Mouse (Mus musculus) embryo, embryonic 11 days (tissue): ENCODE data around the gene Adck2.

ENCODE experiments used
- DNase-seq: peaks from one replicate; pipeline ENCODE4 v3.0.0-alpha.2; 2015

The Adck2 gene

DNA sequence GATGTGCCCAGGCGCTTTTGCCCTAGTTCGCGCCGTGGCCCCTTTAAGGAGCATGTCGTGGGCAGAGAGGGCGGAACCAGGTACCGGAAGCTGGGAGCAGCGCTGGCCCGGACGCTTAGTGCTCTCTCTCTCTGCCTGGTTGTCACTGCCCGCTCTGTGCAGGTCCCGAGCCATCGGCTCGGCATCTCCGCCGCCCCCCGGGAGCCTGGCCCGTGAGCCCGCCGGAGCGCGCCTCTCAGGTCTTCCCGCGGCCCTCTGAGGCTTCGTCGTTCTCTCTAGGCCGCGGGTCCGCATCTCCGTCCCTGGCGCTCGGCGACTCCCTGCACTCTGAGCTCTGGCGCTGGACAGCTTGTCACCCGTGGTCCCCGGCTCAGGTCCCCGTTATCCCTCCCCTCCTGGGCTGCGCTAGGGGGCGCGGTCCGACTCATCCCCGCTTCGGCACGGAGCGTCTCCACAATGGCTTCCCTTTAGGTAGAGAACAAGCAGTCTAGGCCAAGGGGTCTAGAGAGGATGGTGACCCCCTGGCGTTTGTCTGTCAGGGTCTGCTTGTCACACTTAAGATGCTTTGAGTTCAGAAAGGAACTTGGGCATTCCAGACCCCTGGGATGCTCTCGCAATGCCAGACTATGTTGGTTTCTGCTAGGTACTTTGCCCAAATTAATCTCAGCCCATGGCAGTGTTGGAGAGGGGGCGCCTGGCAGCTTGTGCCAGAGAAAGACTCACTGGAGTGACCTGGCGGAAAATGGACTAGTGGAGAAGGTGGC lies at the start of gene Adck2:
Adck2 (plus strand) TSS at position 83 of the 764 bp plus-strand sequence.
- DNase-seq = peak; percentile 92

DNA sequence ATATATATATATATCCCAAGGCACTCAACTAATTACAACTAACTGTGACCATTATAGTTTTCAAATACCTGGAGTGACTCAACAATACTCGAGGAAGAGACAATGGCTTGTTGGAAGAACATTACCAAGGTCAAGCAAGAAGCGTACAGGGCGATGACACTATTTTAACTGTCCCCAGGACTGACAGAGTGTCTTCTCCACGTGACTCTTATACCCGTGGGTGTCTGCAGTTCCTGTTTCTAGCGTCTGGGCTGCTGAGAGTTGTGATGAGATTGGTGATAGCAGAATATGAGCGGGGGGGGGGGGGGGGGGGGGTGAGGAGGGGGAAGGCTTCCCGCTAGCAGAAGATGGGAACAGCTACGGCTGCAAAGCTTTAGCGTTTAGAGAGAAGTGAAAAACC lies 46.9 kb upstream of the Adck2 start:
- DNase-seq = no peak

DNA sequence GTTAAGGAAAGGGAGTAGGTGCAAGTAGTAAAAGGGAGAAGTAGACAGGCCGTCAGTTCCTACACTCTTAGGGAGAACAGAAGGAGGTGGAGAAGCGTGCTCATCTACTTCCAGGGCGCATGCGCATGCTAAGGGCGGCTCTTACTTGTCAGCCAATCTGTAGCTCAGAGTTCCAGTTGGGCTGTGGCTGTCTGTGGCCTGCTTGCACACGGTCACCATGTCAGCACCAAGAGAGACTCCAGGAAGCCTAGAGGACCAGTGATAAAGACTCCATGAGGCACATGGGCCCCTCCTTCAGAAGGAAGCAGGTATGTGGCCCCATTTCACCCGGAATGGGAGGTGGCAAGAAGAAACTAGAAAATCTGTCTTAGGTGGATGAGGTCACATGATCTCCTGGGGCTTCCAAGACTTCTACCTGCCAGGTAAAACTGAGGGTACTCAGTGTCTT lies 46.3 kb upstream of the Adck2 start:
- no peak for DNase-seq

DNA sequence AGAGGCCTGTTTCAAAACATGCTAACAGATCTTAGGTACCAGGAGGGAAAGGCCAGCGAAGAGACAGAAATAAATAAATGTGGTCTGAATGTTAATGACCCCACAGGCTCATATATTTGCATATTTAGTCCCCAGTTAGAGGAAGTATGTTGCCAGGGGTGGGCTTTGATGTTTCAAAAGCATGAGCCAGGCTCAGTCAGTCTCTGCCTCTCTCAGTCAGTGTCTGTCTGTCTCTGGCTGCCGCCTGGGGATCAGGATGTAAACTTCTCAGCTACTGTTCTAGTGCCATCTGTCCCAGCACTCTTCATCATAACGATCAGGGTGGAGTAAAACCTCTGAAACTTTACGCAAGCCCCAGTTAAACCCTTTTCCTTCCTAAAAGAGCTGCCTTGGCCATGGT lies 45.9 kb upstream of the Adck2 start:
- no peak for DNase-seq

DNA sequence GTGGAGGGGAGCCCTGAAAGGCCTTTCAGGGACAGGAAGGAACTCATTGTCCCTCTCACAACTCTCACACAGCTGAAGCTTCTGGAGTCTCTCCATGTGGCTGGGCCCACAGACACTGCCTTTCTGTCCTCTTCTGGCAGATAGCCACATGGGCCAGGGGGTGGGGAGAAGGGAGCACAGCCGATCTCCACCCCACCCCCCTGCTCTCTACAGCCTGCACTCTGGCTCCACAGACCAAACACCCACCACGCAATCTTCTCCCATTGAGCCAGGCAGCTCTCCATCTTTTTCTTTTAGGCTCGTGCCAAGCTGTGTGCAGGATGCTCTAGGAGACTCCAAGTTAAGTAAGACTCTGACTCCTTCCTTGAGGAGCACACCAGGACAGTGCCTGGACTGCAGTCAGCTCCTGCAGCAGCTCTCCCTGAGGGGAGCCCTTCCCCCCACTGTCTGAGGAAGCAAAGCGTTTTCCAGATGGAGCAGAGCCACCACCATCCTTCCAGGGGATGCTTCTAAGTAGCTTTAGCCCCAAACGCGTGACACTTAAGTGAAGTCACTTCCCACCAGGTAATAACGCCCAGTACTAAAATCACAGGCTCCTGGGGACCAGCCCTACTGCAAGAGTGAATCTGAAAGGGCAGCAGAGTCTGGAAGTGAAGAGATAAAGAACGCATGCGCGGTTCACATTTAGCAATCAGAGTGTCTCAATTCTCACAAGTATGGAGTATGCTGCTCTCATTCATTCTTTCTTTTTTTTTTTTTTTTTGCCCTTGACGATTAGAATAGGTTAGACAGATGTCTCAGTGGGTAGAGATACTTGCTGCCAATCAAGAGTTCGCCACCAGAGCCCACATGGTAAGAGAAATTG lies 44.8 kb upstream of the Adck2 start:
- DNase-seq = peak; percentile 52

DNA sequence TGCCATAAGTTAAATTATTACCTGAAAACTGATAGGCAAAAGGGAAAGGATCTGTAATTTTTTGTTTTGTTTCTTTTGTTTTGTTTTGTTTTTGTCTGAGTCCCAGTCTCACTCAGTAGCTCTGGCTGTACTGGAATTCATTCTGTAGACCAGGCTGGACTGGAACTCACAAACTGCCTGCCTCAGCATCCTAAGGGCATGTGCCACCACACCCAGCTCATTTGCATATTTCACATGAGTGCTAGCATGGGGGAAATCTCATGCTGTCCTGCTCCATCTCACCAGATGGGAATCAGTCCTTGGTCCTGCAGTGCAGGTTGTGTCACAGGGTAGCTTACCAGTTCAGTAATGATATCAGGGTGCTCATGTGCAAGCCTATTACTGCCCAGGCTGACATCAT lies 38.7 kb upstream of the Adck2 start:
- no peak for DNase-seq

DNA sequence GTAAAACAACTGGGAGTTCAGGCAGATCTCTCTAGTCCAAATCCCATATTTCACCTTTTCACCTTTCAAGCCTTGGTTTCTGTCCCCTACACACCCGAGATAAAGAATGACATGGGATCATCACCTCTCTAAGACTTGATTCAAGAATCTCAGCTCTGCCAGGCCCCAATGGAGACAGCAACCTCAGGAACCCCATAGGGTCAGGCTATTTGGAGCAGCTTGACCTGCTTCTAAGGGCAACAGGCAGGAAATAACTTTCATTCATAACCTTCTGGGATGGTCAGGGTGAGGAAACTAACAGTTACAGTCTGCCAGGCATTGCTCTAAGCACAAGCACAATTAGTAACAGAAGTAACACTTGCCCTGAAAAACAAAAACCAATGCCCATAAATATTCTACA lies 37.1 kb upstream of the Adck2 start:
- no peak for DNase-seq

DNA sequence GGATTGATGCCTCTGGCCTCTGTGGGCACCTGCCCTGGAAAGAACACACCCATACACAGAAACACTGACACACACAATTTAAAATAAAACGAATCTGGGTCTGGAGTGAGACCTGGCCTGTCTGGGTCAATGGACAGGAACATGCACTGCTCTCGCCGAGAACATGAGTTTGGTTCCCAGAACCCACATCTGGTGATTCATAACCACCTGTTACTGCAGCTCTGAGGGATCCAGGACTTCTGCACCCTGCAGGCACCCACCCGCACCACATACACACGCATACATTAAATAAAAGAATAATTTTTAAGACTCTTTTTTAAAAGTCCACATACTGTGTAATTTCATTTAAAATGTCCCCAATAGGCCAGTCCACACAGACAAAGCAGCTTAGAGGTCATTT lies 36.4 kb upstream of the Adck2 start:
- DNase-seq = no peak

DNA sequence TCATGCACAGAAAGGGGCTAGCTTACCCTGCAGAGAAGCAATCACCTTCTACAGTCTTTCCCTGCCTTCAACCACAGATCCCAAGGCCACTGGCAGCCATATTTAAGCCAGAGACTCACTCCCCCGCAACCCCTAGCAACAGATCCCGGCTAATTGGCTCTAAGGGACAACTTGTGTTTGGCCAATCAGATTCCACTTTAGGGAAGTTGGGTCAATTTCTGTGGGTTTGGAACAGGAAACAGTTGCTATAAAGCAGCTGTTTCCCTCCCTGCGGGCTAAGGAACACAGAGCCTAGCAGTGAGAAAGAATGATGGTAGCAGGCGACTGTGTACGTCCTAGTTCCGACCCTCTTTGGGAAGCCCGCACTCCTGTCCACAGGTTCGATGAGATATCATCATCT lies 35.4 kb upstream of the Adck2 start:
- peak; percentile 47 for DNase-seq

DNA sequence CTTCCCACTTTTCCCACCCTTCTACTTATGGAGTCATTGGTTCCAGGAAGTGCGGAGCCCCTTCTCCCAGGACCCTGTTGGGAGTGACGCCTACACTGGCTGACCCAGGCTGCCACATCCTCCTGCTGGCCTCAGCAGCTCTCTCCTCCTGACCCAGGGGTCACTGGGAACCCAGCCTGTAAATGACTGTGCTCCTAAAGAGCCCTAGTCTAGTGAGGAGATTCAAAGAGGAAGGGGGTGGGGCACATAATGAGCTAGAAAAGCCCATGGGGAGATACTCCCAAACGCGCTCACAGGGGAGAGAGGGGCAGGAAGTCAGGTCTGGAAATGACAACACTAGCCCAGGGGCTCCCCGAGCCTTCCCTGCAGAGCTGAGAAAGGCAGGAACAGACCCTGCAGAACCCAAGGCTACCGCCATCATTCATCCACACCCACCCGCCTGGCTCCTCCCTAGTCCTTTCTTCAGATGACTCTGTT lies 34.0 kb upstream of the Adck2 start:
- peak; percentile 79 for DNase-seq

DNA sequence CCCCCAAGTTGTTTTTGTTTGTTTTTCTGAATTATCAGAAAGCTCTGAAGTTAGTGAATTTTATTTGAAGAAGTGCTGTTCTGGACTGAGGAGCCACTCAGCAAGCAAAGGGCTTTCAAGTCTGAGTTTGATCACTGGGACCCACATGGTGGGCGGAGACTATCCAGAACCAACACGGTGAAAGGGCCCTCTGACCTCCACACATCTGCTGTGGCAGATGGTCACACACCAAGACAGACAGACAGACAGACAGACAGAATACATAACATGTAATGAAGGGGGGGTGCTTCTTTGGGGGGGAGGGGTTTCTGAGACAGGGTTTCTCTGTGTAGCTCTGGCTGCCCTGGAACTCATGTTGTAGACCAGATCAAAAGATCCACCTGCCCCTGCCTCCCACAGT lies 33.1 kb upstream of the Adck2 start:
- DNase-seq = peak; percentile 54

DNA sequence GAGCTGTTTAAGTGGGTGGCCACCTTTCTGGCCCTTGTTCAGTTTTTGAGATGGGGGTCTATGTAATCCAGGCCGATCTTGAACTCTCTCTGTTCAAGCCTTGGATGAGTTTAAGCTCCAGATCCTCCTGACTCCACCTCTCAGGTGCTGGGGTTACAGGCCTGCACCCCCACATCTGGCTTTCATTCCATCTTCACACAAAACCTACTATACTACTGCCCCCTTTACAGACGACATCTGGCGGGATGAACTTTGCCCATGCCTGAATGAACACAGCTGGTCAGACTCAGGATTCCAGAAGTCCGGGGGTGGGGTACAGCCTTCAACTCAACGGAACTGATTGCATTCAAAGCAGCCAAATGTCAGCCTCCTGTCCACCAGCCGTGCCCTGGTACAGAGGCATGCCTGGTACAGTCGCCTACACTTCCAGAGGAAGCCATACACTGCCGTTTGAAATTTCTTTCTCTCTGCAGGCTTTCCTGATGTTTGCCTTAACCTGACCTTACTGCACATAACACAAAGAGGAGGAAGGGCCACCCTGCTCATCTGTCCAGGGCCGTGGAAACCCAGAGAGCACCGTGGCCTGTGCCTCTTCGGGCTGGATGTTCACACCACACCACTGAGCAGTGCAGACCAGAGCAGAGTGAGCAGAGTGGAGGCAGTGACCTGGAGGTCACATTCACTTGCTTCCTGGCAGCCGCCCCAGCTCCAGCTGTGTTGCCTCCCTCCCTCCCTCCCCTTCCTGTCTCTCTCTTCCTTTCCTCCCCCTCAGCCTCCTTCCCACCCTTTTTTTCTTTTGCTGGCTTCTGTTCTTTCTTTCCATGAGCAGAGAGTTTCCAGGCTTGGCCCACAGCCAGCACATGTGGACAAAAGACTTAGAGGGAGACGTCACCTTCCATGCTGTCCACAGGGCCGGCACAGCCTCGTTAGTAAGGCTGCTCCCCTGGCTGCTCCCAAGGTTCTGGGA lies 30.8 kb upstream of the Adck2 start:
- peak; percentile 83 for DNase-seq

DNA sequence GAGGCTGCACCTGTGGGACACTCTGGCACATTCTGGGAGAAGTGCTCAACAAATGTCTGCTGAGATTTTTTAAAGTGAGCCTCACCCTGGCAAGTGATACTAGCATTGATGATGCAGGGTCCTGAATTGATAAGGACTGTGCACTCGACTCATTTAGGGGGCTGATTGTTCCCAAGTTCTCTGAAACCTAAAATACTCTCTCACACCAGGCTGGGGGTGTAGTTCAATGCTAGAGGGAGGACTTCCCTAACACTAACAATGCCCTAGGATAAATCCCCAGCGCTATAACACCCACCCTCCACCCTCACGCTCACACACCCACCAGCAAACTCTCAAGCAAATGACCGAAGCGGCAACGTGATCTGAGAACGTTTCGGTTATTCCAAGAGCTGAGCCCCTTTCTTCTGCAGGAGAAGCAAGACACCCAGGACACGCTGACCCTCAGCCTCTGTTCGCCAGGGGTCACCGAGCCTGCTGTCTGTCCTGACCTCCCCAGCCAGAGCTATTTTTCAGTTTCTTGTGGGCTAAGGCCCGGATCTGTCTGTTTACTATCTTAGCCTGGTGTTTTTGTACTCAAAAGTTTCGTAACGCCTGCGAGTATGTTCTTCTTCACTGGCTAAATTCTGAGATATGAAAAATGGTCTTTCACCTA lies 29.8 kb upstream of the Adck2 start:
- peak; percentile 40 for DNase-seq

DNA sequence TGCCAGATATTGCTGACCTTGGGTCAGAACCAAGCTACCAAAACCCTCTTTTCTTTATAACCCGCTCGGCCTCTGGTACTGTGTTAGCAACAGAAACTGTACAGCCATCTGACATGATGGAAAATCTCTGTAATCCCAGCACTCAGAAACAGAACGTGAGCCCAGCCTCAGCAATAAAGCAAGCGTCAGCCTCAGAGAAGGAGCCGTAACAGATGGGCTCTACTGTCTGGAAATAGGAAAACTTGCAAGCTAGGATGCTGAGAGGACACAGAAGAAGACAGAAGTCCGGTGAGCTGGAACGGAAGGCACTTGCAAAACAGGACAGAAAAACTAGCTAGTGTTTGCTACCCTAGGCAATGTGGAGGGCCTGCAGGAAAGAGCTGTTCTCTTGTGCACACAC lies 28.2 kb upstream of the Adck2 start:
- no peak for DNase-seq

DNA sequence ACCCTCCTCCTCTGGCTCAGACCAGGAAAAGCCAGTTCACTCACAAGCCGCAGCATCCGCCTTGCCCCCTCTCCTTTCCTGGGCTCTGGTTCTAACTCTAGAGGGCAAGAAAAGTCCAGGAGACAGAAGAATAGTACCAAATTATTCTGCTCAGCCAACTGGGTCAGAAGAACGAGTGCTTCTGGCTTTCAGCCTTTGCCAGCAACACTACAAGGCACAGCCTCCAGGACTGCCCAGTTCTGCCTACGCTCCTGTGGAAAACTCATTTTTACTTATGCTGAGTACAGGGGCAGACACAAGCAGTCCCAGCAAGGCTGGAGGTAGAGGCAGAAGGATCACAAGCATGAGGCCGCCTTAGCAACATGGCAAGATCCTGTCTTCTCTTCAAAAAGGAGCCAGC lies 25.6 kb upstream of the Adck2 start:
- DNase-seq = no peak

DNA sequence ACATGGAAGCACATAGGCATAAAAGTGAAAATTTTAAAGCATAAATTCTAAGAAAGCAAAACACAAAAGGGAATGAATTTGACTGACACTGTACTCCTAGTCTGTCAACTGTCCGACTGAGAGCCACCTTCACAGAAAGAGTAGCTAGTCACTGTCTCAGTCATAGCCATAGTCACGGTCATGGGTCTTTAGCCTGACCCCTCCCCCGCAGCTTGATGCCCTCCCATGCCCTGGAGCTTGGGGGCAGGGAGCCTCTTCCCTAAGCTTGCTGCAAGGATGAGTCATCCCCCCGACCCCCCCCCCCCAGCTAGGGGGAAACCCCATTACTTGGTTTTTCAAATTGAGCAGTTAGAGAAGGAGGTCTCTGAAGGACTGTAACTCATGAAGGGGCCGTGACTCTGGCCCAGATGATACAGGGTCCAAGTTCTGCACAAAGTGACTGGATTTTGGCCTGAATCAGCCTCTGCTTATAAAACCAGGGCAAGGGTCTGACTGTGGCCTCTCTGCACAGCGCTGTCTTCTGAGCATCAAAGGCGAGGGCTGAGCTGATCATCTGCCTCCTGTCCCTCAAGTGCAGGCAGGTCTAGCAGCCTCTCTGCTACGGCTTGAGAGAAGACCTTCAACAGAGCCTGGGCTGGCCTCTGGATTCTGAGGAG lies 21.6 kb upstream of the Adck2 start:
- peak; percentile 27 for DNase-seq

DNA sequence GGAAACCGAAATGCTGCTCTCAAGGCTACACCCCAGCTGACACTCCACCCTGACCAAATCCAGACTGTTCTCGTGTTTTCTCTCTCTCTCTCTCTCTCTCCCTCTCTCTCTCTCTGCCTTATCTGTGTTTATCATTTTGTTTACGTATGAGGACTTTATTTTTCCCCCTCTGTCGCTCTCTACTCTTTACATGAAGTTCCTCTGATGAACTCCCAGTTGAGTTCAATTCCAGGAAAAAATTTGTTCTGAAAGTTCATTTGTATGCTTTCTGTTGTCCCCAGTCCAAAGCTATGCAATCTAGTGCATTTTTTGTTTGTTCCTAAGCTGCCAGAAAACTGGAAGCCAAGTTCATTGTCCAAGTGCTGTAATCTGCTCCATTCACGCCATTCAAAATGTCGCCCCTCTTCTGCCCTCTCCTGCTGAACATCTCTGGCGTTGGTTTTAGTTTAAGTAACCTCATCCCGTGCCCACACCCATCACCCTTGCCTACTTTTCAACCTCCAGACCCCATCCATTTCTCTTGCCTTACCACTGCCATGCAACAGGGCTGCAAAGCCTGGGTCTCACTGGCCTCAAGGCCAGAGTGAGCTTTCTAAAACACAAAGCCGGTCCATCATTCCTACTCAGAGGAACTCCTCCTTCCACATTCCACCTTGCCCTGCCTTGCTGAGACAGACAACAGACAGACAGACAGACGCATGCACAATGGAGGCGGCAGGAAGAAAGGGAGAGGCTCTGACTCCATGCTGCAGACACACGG lies 18.6 kb upstream of the Adck2 start:
- DNase-seq = no peak

DNA sequence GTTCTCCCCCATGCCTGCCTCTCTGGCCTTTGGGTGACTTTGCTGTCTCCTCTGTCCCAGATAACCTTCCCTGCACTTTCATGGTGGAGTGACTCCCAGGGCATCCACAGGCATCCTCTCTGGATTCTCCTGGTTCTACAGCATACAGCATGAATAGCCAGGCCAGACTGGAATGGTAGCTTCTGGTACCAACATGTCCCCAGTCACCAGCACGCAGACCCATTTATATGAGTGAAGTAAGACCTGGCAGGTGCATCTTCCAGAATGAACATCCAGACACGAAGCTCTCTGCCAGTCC lies 18.1 kb upstream of the Adck2 start:
- no peak for DNase-seq

DNA sequence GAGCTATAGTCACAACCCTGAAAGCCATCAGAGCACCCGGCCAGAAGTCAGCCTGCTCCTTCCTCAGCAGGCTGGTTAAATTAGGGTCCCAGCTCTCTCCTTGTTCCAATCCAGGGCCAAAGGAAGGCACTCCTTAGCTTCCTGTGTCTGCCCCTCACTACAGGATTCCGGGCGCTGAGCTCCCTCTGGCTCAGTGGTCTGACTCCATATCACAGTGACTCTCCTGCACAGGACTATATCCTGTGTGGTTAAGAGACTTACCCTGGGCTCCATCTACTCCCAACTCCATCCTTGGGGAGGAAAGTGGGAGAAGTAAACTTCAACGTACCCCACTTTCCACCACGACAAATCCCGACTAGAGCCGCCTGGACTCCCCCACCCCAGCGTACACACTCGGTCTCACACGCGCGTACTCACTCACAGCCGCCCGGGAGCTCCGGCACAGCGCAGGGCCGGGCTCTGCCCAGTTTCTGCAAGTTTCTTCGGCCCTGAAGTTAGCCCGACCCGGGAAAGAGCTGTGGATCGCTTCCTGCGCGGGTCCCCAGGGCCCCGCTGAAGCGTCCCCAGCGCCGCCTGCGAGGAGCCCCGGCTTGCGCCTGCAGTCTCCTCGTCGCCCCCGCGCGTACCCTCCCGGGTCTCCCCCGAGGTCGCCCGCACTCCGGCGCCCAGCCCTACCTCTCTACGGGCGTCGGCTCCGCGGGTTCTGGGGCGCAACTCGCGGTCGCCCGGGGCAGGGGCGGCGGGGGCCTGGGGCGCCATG lies 16.6 kb upstream of the Adck2 start:
- peak; percentile 74 for DNase-seq

DNA sequence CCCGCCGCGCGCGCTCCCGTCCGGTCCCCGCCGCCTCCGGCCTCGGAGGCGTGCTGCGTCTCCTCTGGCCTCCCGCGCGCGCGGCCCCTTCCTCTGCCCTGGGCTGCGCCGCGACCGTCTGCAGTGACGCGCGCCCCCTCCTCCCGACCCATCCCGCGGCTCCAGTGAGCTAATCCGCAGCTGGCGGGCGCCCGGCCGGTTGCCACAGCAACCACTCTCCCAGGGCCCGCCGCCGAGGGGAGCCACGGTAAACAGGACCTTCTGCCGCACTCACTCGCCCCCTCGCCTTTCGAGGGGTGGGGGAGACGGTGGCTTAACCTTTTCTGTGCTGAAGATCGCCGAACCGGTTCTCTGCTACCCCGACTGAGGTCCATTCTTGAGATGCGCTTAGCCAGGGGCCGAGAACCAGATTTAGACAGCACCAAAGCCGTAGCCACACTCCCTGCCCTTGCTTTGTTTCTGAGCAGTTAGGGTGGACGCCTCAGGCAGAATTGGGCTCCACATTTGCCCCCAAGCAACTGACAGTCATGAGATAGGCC lies 15.9 kb upstream of the Adck2 start, which contains the start of gene Dennd2a:
Dennd2a (minus strand) TSS at position 145 of the 539 bp plus-strand sequence.
- peak; percentile 98 for DNase-seq
